Mouse (Mus musculus) lung, embryonic 16.5 days (tissue): Measurements from ENCODE around the gene Pnpla6. TPM values are rescaled to one million over a fixed set of nuclear protein-coding genes. Genes with fewer than 3 reads are reported as not detected.
A peak's percentile ranks its signal among the peaks of the same experiment; 100 is the strongest.

Experiments used
- ATAC-seq: fragments of 200-750 bp; cut with Nextera tagmentation; 2 replicates; pipeline ENCODE4 v1.8.0; 2017; ENCODE audit warnings: low read depth, mild to moderate bottlenecking, moderate library complexity
- H3K27ac ChIP-seq: fragments of 300-500 bp; sonication (generic); 2 replicates; pipeline ENCODE4 v1.5.1; 2014; ENCODE audit warnings: mild to moderate bottlenecking, control low read depth, low read length
- H3K27me3 ChIP-seq: fragments of 300-500 bp; sonication (generic); 2 replicates; pipeline ENCODE4 v1.6.1; 2014; ENCODE audit warnings: low read depth, low read length, mixed read lengths; ENCODE audit not compliant: control insufficient read depth, insufficient read depth
- H3K36me3 ChIP-seq: fragments of 300-500 bp; sonication (generic); 2 replicates; pipeline ENCODE4 v1.6.1; 2014; ENCODE audit warnings: low read length; ENCODE audit not compliant: control insufficient read depth, insufficient read depth
- H3K4me1 ChIP-seq: fragments of 300-500 bp; sonication (generic); replicated peaks from 2 replicates; pipeline ENCODE4 v1.6.1; 2014; ENCODE audit warnings: low read length, mixed read lengths; ENCODE audit not compliant: control insufficient read depth, insufficient read depth
- H3K4me2 ChIP-seq: fragments of 300-500 bp; sonication (generic); 2 replicates; pipeline ENCODE4 v1.6.1; 2014; ENCODE audit warnings: low read depth, low read length, control low read depth
- H3K4me3 ChIP-seq: fragments of 300-500 bp; sonication (generic); 2 replicates; pipeline ENCODE4 v1.5.1; 2014; ENCODE audit warnings: mild to moderate bottlenecking, low read length, control low read depth
- H3K9ac ChIP-seq: fragments of 300-500 bp; sonication (generic); 2 replicates; pipeline ENCODE4 v1.6.1; 2014; ENCODE audit warnings: low read length, control low read depth
- H3K9me3 ChIP-seq: fragments of 300-500 bp; sonication (generic); 2 replicates; pipeline ENCODE4 v1.6.1; 2016; ENCODE audit warnings: low read length; ENCODE audit not compliant: control insufficient read depth
- WGBS: fragments of 180-500 bp; shearing (Covaris S2); extraction: QIAGEN DNeasy Blood & Tissue Kit; methylation state at CpG from one replicate; pipeline ENCODE4 v1.1.7; 2014; 5-methylcytosine and 5-hydroxymethylcytosine counted together
- polyA plus RNA-seq: library from polyadenylated mRNA; unstranded; fragments of >200 nt; fragmentation: Nextera tagmentation; extraction: Ambion mirVana; gene quantifications from 2 replicates; pipeline ENCODE4 v1.2.1, GENCODE M21; 2015

Pnpla6 gene
- polyA plus RNA-seq, 1 experiment from 2014 or later, result 27.3 TPM

- no peak overlapping the region for H3K9ac ChIP-seq
- WGBS, result 87% methylated on average over 13 of the region's 13 CpGs
- no peak; the same call in 1 of the 2 replicates for ATAC-seq
- H3K4me1 ChIP-seq, result 0 out of 2 replicates have a peak, but pooled peaks cover 3% of the 10 kb centered on the region
- peaks cover 26% of the 10 kb centered on the region for H3K36me3 ChIP-seq
- H3K4me3 ChIP-seq, result no peak overlapping the region
- no peak overlapping the region for H3K27ac ChIP-seq
- H3K27me3 ChIP-seq, result no peaks in the 10 kb centered on the region
- H3K4me2 ChIP-seq, result no peak overlapping the region
- H3K9me3 ChIP-seq, result no peaks in the 10 kb centered on the region
These were observed 7.0 kb downstream of the Pnpla6 start for GRCm38 (mm10) chr8:3522007-3522697.

- Histone ChIP-seq H3K4me3 (no peak overlapping the region), H3K27ac (no peak overlapping the region), H3K27me3 (no peaks in the 10 kb centered on the region), H3K9ac (no peak overlapping the region), H3K4me2 (no peak overlapping the region), H3K36me3 (peaks cover 8% of the 10 kb centered on the region), H3K4me1 (no peaks in the 10 kb centered on the region), H3K9me3 (no peaks in the 10 kb centered on the region)
- ATAC-seq, result no peak
- WGBS, result 82% methylated on average over 5 of the region's 5 CpGs
These were observed 15.6 kb downstream of the Pnpla6 start for GRCm38 (mm10) chr8:3530816-3531215.

- 91% methylated on average over 18 of the region's 18 CpGs for WGBS
- H3K4me2 ChIP-seq, result no peak overlapping the region
- H3K9ac ChIP-seq, result no peak overlapping the region
- H3K27me3 ChIP-seq, result no peaks in the 10 kb centered on the region
- H3K36me3 ChIP-seq, result peaks cover 10% of the 10 kb centered on the region
- no peak overlapping the region for H3K4me3 ChIP-seq
- ATAC-seq, result no peak
- no peaks in the 10 kb centered on the region for H3K4me1 ChIP-seq
- no peaks in the 10 kb centered on the region for H3K9me3 ChIP-seq
- H3K27ac ChIP-seq, result no peak overlapping the region
These were observed 16.8 kb downstream of the Pnpla6 start for GRCm38 (mm10) chr8:3531936-3532335.

- no peak overlapping the region for H3K4me2 ChIP-seq
- no peak overlapping the region for H3K4me3 ChIP-seq
- no peaks in the 10 kb centered on the region for H3K4me1 ChIP-seq
- H3K9ac ChIP-seq, result no peak overlapping the region
- no peaks in the 10 kb centered on the region for H3K27me3 ChIP-seq
- H3K27ac ChIP-seq, result no peak overlapping the region
- H3K36me3 ChIP-seq, result peaks cover 31% of the 10 kb centered on the region
- ATAC-seq, result peak; percentile 45; the same call in 1 of the 2 replicates
- WGBS, result 60% methylated on average over 15 of the region's 15 CpGs
- no peaks in the 10 kb centered on the region for H3K9me3 ChIP-seq
These were observed 21.1 kb downstream of the Pnpla6 start for GRCm38 (mm10) chr8:3536053-3536841.

GRCm38 (mm10) chr8:3536940-3537339, 21.8 kb downstream of the Pnpla6 start:
- Histone ChIP-seq H3K36me3 (peaks cover 24% of the 10 kb centered on the region), H3K9me3 (no peaks in the 10 kb centered on the region), H3K4me3 (no peak overlapping the region), H3K4me1 (no peaks in the 10 kb centered on the region), H3K27ac (no peak overlapping the region), H3K9ac (no peak overlapping the region), H3K4me2 (no peak overlapping the region), H3K27me3 (no peaks in the 10 kb centered on the region)
- 92% methylated on average over 9 of the region's 9 CpGs for WGBS
- ATAC-seq, result no peak

GRCm38 (mm10) chr8:3537666-3538065, 22.5 kb downstream of the Pnpla6 start:
- WGBS, result 92% methylated on average over 26 of the region's 26 CpGs
- Histone ChIP-seq H3K27ac (no peak overlapping the region), H3K4me2 (no peak overlapping the region), H3K4me3 (no peak overlapping the region), H3K27me3 (no peaks in the 10 kb centered on the region), H3K9me3 (no peaks in the 10 kb centered on the region), H3K9ac (no peak overlapping the region), H3K4me1 (no peaks in the 10 kb centered on the region), H3K36me3 (peaks cover 23% of the 10 kb centered on the region)
- no peak for ATAC-seq

- H3K4me1 ChIP-seq, result no peaks in the 10 kb centered on the region
- H3K4me3 ChIP-seq, result no peak overlapping the region
- H3K36me3 ChIP-seq, result peaks cover 33% of the 10 kb centered on the region
- ATAC-seq, result no peak
- H3K4me2 ChIP-seq, result no peak overlapping the region
- no peaks in the 10 kb centered on the region for H3K27me3 ChIP-seq
- 81% methylated on average over 7 of the region's 7 CpGs for WGBS
- no peaks in the 10 kb centered on the region for H3K9me3 ChIP-seq
- no peak overlapping the region for H3K27ac ChIP-seq
- no peak overlapping the region for H3K9ac ChIP-seq
These were observed 24.0 kb downstream of the Pnpla6 start for GRCm38 (mm10) chr8:3539146-3539545.

GRCm38 (mm10) chr8:3540076-3540475, 24.9 kb downstream of the Pnpla6 start:
- no peaks in the 10 kb centered on the region for H3K4me1 ChIP-seq
- H3K36me3 ChIP-seq, result peaks cover 36% of the 10 kb centered on the region
- no peaks in the 10 kb centered on the region for H3K9me3 ChIP-seq
- no peak overlapping the region for H3K4me3 ChIP-seq
- no peaks in the 10 kb centered on the region for H3K27me3 ChIP-seq
- no peak overlapping the region for H3K9ac ChIP-seq
- 79% methylated on average over 4 of the region's 4 CpGs for WGBS
- H3K4me2 ChIP-seq, result no peak overlapping the region
- ATAC-seq, result no peak
- no peak overlapping the region for H3K27ac ChIP-seq

GRCm38 (mm10) chr8:3546511-3546910, 31.3 kb downstream of the Pnpla6 start:
- Histone ChIP-seq H3K4me1 (no peaks in the 10 kb centered on the region), H3K27ac (no peak overlapping the region), H3K4me3 (no peak overlapping the region), H3K36me3 (peaks cover 13% of the 10 kb centered on the region; the same call in 1 of the 2 replicates), H3K4me2 (no peak overlapping the region), H3K27me3 (no peaks in the 10 kb centered on the region), H3K9ac (no peak overlapping the region), H3K9me3 (no peaks in the 10 kb centered on the region)
- ATAC-seq, result no peak
- WGBS, result 84% methylated on average over 2 of the region's 2 CpGs
